ENCODE assay signal across 14 mouse cellular contexts in the genomic region with DNA sequence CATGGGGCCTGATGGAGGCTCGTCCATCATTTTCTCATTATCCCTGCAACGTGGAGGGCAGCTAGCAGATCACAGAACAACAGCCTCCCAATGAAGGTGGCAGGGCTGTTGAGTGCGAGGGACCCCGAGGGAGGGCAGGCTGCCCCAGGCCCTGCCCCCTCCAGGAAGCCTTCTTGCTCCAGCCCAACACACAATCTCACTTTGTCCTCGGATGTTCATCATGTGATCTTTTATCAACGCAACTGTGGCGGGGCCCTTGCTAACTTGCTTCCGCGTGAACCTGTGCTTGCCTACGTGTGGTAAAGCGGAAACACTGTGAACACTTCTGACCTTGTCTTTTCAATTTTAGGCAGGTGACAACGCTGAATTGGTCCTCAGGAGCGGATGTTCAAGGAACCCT.
DNase-seq lines count a peak whose midpoint lies in the region; ATAC-seq and TF ChIP-seq lines count a peak whose summit lies in the region.
"Had no signal": no experiment of that assay in that cellular context is flagged by ENCODE, and none has a peak within 500 bp of the region (broad histone marks: within the 10 kb centered on the region; RNA-seq: fewer than 3 reads in every experiment).

No protein-coding gene starts in this region.

- peak; percentile 39 for DNase-seq in forebrain, embryonic 11.5 days (ENCODE audit: low spot score)
- no peak for DNase-seq in forebrain, postnatal 0 days
- DNase-seq in intestine, embryonic 14.5 days (ENCODE audit: low spot score) = peak; percentile 51
- DNase-seq in right cerebral cortex, postnatal 10 days (ENCODE audit: low spot score in 2 of 2) = peak; percentile 19 to 24
- DNase-seq in right cerebral cortex, postnatal 4 days = no peak
- DNase-seq: adrenal gland, adult 2 months; cerebellum, adult 9-10 months; gastrocnemius, postnatal 36 days; thymus, postnatal 14 days had no signal

- no peak for TF ChIP-seq CTCF in forebrain, postnatal 0 days (IDR thresholded peaks at IDR 0.05; ENCODE audit: low read depth)
- no peak for TF ChIP-seq CTCF in intestine, postnatal 0 days (IDR thresholded peaks at IDR 0.05; ENCODE audit: low read depth)

- peaks cover 2% of the 10 kb centered on the region; the same call in 1 of the 2 replicates for H3K4me1 ChIP-seq in forebrain, embryonic 11.5 days (replicated peaks; ENCODE audit: control insufficient read depth, insufficient read depth, low read length)
- no peaks in the 10 kb centered on the region; the same call in 1 of the 2 replicates for H3K4me1 ChIP-seq in forebrain, postnatal 0 days (ENCODE audit: insufficient read depth)
- H3K4me1 ChIP-seq in intestine, embryonic 14.5 days (replicated peaks; ENCODE audit: control insufficient read depth, insufficient read depth, low read length) = peaks cover 51% of the 10 kb centered on the region
- H3K4me1 ChIP-seq in intestine, postnatal 0 days (replicated peaks; ENCODE audit: control insufficient read depth, insufficient read depth, low read length) = peaks cover 3% of the 10 kb centered on the region; the same call in 1 of the 2 replicates
- H3K4me1 ChIP-seq in stomach, embryonic 16.5 days (ENCODE audit: control insufficient read depth, insufficient read depth, low read length) = peaks cover 33% of the 10 kb centered on the region

- H3K36me3 ChIP-seq in forebrain, embryonic 11.5 days (ENCODE audit: control insufficient read depth, insufficient read depth, low read length) = no peaks in the 10 kb centered on the region
- no peaks in the 10 kb centered on the region; the same call in 1 of the 2 replicates for H3K36me3 ChIP-seq in forebrain, postnatal 0 days (ENCODE audit: insufficient read depth)
- H3K36me3 ChIP-seq in intestine, embryonic 14.5 days (ENCODE audit: control insufficient read depth, insufficient read depth, low read length) = peaks cover 15% of the 10 kb centered on the region
- no peaks in the 10 kb centered on the region for H3K36me3 ChIP-seq in intestine, postnatal 0 days (ENCODE audit: control insufficient read depth, insufficient read depth)
- no peaks in the 10 kb centered on the region for H3K36me3 ChIP-seq in stomach, embryonic 16.5 days (ENCODE audit: control insufficient read depth, insufficient read depth, low read length)
- H3K36me3 ChIP-seq: heart, embryonic 15.5 days had no signal

- H3K9me3 ChIP-seq in forebrain, embryonic 11.5 days (ENCODE audit: control insufficient read depth, low read length) = no peaks in the 10 kb centered on the region
- no peaks in the 10 kb centered on the region for H3K9me3 ChIP-seq in forebrain, postnatal 0 days (ENCODE audit: low read length)
- H3K9me3 ChIP-seq in intestine, embryonic 14.5 days (ENCODE audit: control insufficient read depth, low read length) = no peaks in the 10 kb centered on the region
- no peaks in the 10 kb centered on the region for H3K9me3 ChIP-seq in intestine, postnatal 0 days (ENCODE audit: control insufficient read depth)
- H3K9me3 ChIP-seq in stomach, embryonic 16.5 days (replicated peaks; ENCODE audit: control insufficient read depth, low read length) = no peaks in the 10 kb centered on the region
- H3K9me3 ChIP-seq: heart, embryonic 15.5 days had no signal

- ATAC-seq in forebrain, embryonic 11.5 days (replicated peaks; ENCODE audit: low FRiP score) = no peak
- ATAC-seq in forebrain, postnatal 0 days = no peak
- no peak for ATAC-seq in intestine, embryonic 14.5 days (replicated peaks; ENCODE audit: low FRiP score, low TSS enrichment, low read depth)
- no peak for ATAC-seq in intestine, postnatal 0 days
- ATAC-seq in stomach, embryonic 16.5 days (ENCODE audit: insufficient read depth, low FRiP score) = no peak
- ATAC-seq in erythroblast, adult 5-6 weeks (replicated peaks; ENCODE audit: low FRiP score, poor library complexity, severe bottlenecking) = no peak

- H3K27me3 ChIP-seq in forebrain, embryonic 11.5 days (ENCODE audit: control insufficient read depth, insufficient read depth, low read length) = no peaks in the 10 kb centered on the region
- H3K27me3 ChIP-seq in forebrain, postnatal 0 days (ENCODE audit: insufficient read depth, low read length) = no peaks in the 10 kb centered on the region
- no peaks in the 10 kb centered on the region for H3K27me3 ChIP-seq in intestine, embryonic 14.5 days (replicated peaks; ENCODE audit: control insufficient read depth, insufficient read depth, low read length)
- H3K27me3 ChIP-seq in intestine, postnatal 0 days (replicated peaks; ENCODE audit: control insufficient read depth, insufficient read depth, low read length) = peaks cover 5% of the 10 kb centered on the region; the same call in 1 of the 2 replicates
- no peaks in the 10 kb centered on the region for H3K27me3 ChIP-seq in stomach, embryonic 16.5 days (ENCODE audit: control insufficient read depth, insufficient read depth, low read length)
- H3K27me3 ChIP-seq: heart, embryonic 15.5 days had no signal

- no peak overlapping the region for H3K4me3 ChIP-seq in forebrain, embryonic 11.5 days (ENCODE audit: low read depth, low read length)
- no peak overlapping the region for H3K4me3 ChIP-seq in forebrain, postnatal 0 days (ENCODE audit: low read depth, low read length)
- no peak overlapping the region for H3K4me3 ChIP-seq in intestine, embryonic 14.5 days (ENCODE audit: low read depth, low read length)
- H3K4me3 ChIP-seq in intestine, postnatal 0 days (ENCODE audit: low read depth, low read length) = no peak overlapping the region
- no peak overlapping the region for H3K4me3 ChIP-seq in stomach, embryonic 16.5 days (replicated peaks; ENCODE audit: low read length)
- H3K4me3 ChIP-seq: heart, embryonic 15.5 days had no signal

- H3K27ac ChIP-seq in forebrain, embryonic 11.5 days (ENCODE audit: low read depth, low read length) = no peak overlapping the region
- no peak overlapping the region for H3K27ac ChIP-seq in forebrain, postnatal 0 days (ENCODE audit: low read depth, low read length)
- H3K27ac ChIP-seq in intestine, embryonic 14.5 days (ENCODE audit: low read depth) = peak overlapping the region; percentile 79
- H3K27ac ChIP-seq in intestine, postnatal 0 days (ENCODE audit: low read depth, low read length) = no peak overlapping the region
- peak overlapping the region; percentile 69 for H3K27ac ChIP-seq in stomach, embryonic 16.5 days (ENCODE audit: low read length)
- H3K27ac ChIP-seq: heart, embryonic 15.5 days; liver, embryonic 14.5 days had no signal

- no peak overlapping the region for H3K4me2 ChIP-seq in forebrain, embryonic 11.5 days (ENCODE audit: low read depth, low read length, severe bottlenecking)
- H3K4me2 ChIP-seq in forebrain, postnatal 0 days (ENCODE audit: low read depth) = no peak overlapping the region
- no peak overlapping the region for H3K4me2 ChIP-seq in intestine, embryonic 14.5 days (ENCODE audit: low read length)
- H3K4me2 ChIP-seq in intestine, postnatal 0 days (replicated peaks; ENCODE audit: low read depth) = no peak overlapping the region
- H3K4me2 ChIP-seq in stomach, embryonic 16.5 days (ENCODE audit: low read depth, low read length) = no peak overlapping the region
- H3K4me2 ChIP-seq: heart, embryonic 15.5 days had no signal

- 89% methylated on average over 13 of the region's 13 CpGs for WGBS in forebrain, embryonic 11.5 days
- 84% methylated on average over 13 of the region's 13 CpGs for whole genome bisulfite sequencing in forebrain, postnatal 0 days
- 69% methylated on average over 13 of the region's 13 CpGs for WGBS in intestine, embryonic 14.5 days
- 56% methylated on average over 13 of the region's 13 CpGs for WGBS in intestine, postnatal 0 days
- 56% methylated on average over 13 of the region's 13 CpGs for WGBS in stomach, embryonic 16.5 days

- H3K9ac ChIP-seq in forebrain, embryonic 11.5 days (ENCODE audit: low read length) = no peak overlapping the region
- no peak overlapping the region for H3K9ac ChIP-seq in forebrain, postnatal 0 days
- no peak overlapping the region for H3K9ac ChIP-seq in intestine, embryonic 14.5 days (ENCODE audit: low read length)
- no peak overlapping the region for H3K9ac ChIP-seq in intestine, postnatal 0 days (ENCODE audit: low read depth, low read length)
- no peak overlapping the region; the same call in 1 of the 2 replicates for H3K9ac ChIP-seq in stomach, embryonic 16.5 days (ENCODE audit: low read length)
- H3K9ac ChIP-seq: heart, embryonic 15.5 days; liver, embryonic 14.5 days had no signal

Comparison
In these comparisons a context has a peak if more than half of its experiments do, and no peak if none do; other contexts are left out.
1. DNase-seq: peak in forebrain, embryonic 11.5 days (single experiment), intestine, embryonic 14.5 days (single experiment) and right cerebral cortex, postnatal 10 days (2 of 2); none in forebrain, postnatal 0 days (single experiment) and right cerebral cortex, postnatal 4 days (single experiment).
2. H3K27ac ChIP-seq: peak in intestine, embryonic 14.5 days (single experiment) and stomach, embryonic 16.5 days (single experiment); none in forebrain, embryonic 11.5 days (single experiment), forebrain, postnatal 0 days (single experiment) and intestine, postnatal 0 days (single experiment).